Mouse (Mus musculus): ENCODE data around the gene Gtf2a2.

Gtf2a2 gene

GRCm38 (mm10) chr9:70052730-70053129 lies 40.4 kb downstream of the Gtf2a2 start:
- no peak for DNase-seq (ENCODE audit: low read depth, low spot score)

GRCm38 (mm10) chr9:70053411-70053810 lies 41.1 kb downstream of the Gtf2a2 start:
- no peak for DNase-seq (ENCODE audit: low read depth, low spot score)

- no peak for DNase-seq (ENCODE audit: low read depth, low spot score)
Measured at GRCm38 (mm10) chr9:70062012-70062411, 49.7 kb downstream of the Gtf2a2 start.

- DNase-seq (ENCODE audit: low read depth, low spot score) = no peak
Measured at GRCm38 (mm10) chr9:70067497-70067896, 55.1 kb downstream of the Gtf2a2 start.

GRCm38 (mm10) chr9:70069961-70070435 lies 57.6 kb downstream of the Gtf2a2 start:
- no peak for DNase-seq (ENCODE audit: low read depth, low spot score)

GRCm38 (mm10) chr9:70072387-70072786 lies 60.0 kb downstream of the Gtf2a2 start:
- peak; percentile 49 for DNase-seq (ENCODE audit: low read depth, low spot score)

Measured in ZHBTc4 (cell line).